Mouse (Mus musculus): ENCODE results near the gene Col18a1.

DNA sequence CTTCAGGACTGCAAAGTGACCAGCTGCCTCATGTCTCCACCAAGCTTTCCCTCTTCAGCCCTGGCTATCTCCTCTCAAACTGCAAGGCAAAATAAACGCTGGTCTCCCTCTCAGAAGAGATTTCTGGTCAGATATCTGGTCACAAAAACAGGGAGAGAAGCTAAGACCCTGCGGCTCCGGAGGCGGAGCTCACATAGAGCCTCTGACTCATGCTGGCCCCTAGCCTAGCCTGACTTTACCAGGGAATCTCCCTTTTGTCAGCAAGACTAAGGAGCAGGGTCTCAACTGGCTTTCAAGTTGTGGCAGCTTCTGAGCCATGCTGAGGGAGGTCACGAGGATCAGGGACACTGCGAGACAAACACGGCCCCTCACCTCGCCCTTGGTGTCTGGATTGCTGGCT, 77.0 kb downstream of the Col18a1 start:
- TF ChIP-seq CTCF (IDR thresholded peaks at IDR 0.05) (no peak), EP300 (IDR thresholded peaks at IDR 0.05) (no peak)

All from lung, postnatal 0 days (tissue).